Mouse (Mus musculus) heart, adult 2 months (tissue): ENCODE measurements around the gene Lyzl4.

Source experiments
- CTCF ChIP-seq: fragments of 200-600 bp; IDR thresholded peaks from 2 replicates; pipeline ENCODE4 v1.8.1; 2022; ENCODE audit warnings: antibody characterized with exemption, mild to moderate bottlenecking, moderate library complexity
- EP300 ChIP-seq: fragments of 200-500 bp; IDR thresholded peaks from 2 replicates; pipeline ENCODE4 v1.6.1; 2011; ENCODE audit warnings: low read depth, low read length, control low read depth; ENCODE audit not compliant: insufficient read depth

- no peak for TF ChIP-seq EP300
- TF ChIP-seq CTCF, result no peak
Observed at GRCm38 (mm10) chr9:121658248-121658647, 16.4 kb upstream of the Lyzl4 start.
